Mouse (Mus musculus) kidney, adult 11 months (tissue): ENCODE results near the gene Vmn2r83.
"Not testable (repeated sequence)": the region's sequence is repeated elsewhere in the genome, so short reads cannot be mapped to it uniquely, and the experiment has no call there.

Source experiments
- DNase-seq: peaks from one replicate; pipeline ENCODE4 v3.0.0; 2022

The Vmn2r83 gene

DNA sequence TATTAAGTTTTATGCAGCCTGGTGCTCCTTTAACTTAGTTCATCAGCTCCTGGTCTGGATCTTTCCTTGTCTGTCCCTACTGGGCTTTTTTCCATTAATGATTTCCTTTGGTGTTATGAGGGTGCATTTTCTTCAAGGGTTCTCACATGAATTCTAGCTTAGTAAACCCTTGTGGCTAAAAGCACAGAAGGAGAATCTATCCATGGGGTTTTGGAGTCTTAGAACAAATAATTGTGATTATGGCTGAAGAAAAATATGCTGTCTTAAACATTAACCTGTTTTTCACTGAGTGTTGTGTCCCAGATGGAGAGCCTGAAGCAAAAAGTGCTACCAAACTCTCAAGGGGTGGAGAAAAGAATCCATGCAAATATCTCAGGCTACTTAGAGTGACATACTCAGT lies at the start of gene Vmn2r83:
Gene Vmn2r83, plus strand, starts transcription at position 301 of the 400 bp plus-strand sequence.
- DNase-seq, result no peak

DNA sequence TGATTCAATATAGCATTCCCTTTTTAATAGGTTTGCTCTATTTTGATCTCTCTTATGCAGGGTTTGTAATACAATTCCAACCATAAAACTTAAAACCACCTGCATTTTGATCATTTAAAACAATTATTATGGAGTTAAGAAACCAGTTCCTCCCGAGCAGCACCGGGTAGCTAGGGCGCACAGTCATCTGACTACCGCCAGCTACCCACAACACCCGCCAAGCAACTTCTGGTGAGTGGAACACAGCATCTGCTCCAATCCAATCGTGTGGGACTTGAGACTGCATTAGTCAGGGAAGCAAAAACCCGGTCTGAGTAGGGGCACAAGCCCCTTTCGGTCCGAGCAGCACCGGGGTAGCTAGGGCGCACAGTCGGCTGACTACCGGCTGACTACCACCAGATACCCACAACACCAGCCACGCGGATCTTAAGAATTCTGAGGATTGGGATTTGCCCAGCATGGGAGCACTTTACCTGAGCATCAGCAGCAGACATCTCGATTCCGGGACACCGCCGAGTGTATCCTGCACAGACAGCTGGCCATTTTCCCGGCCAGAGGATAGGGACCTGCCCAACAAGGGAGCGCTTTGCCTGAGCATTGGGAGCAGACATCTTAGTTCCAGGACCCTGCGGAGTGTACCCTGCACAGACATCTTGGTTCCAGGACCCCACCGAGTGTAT lies 33.2 kb upstream of the Vmn2r83 start:
- DNase-seq, result not testable (repeated sequence)

DNA sequence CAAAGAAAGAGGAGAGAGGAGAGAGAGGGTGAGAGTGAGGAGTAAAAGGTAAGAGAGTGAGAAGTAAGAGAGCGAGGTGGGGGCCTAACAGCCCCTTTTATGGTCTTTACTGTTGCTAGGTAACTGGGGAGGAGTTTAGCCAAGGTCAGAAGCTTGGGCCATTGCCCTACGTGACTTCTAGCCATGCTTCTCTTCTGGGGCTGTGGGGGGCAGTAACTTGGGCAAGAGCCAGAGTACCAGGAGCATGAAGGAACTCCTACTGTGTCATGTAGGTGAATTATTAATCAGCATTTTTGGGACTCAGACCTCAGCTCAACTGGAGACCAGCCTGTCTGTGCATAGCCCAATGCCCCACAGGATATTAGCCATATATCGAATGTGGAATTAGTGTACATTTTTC lies 27.4 kb downstream of the Vmn2r83 start:
- peak; percentile 62 for DNase-seq

DNA sequence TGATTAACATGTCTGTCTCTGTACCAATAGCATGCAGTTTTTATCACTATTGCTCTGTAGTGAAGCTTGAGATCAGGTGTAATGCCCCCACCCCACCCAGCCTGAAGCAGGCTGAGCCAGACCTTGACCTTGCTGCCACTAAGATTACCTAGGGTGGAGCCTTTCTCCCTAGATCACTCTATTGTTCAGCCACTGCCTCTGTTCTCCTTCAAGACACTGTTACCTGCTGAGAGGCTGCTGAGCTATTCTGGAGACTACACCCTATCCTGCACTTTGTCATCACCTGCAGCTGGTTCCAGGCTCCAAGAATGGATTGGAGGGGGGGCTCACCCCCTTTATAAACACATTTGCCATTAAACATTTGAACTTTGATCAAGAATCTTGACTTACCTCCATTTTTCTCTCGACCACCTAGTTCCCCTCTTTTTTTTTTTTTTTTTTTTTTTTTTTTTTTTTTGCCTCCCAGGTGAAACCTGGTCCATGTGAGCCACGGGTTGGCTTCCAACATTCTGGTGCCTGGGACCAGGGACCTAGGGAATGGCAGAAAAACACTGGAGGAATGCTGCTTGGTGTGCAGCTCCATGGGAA lies 28.3 kb downstream of the Vmn2r83 start:
- no peak for DNase-seq

DNA sequence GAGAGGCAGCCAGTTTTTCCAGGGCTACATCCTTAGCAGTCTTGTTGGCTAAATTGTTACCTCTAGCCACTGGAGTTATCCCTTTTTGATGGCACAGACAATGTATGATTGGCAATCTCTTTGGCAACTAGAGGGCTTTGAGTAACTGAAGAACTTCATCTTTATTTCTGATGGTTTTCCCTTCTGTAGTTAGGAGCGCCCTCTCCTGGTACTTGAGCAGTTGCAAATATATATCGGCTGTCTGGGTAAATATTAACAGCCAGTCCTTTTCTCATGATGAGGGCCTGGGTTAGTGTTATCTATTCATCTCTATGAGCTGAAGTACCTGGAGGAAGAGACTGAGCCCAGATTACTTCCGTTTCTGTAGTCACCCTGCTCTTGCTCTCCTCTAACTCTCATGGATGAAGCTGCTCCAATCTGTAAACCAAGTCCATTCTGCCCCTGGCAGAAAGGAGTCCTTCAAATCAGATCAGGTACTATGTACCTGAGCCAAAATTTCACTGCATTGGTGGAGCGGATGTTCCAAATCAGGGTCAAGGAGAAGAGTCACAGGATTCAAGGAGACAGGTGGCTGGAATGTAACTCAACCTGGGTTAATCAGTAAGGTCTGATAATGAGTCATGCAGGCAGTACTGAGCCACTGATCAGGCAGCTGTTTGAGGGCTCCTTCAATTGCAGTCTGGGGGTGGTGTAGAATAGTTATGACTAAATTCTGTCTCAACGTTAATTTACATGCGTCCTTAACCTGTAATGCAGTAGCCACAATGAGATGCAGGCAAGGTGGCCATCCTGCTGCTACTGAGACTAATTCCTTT lies 34.5 kb downstream of the Vmn2r83 start:
- DNase-seq, result no peak

DNA sequence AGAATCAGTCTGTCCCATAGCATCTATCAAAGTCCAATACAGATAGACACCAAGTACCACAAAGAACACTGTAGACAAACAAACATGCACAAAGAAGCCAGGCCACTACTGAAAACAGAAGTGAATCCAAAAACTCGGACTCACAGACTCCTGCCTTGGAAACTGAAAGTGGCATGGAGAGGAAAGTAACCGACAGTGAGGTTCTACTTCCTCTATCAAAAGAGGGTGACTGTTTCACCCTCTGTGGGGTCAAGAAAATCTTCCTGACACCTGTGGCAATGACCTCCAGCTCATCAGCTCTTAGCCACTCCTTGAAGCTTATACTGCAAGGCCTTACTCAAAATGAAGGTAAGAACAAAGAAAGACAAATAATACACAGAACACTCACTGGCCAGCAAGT lies 38.2 kb downstream of the Vmn2r83 start:
- DNase-seq, result no peak

DNA sequence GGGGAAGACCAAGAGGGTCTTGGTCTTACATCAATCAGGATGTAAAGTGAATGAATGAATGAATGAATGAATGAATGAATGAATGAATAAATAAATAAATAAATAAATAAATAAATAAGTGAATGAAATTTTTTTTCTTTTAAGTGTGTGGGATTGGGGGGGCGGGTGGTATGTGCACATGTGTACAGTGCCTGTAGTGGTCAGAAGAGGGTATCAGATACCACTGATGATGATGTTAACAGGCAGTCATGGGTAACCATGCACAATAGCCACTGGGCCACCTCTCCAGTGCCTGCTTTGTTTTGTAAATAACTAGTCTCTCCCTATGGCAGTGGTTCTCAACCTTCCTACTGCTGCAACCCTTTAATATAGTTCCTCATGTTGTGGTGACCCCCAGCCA lies 55.9 kb downstream of the Vmn2r83 start:
- DNase-seq, result no peak

DNA sequence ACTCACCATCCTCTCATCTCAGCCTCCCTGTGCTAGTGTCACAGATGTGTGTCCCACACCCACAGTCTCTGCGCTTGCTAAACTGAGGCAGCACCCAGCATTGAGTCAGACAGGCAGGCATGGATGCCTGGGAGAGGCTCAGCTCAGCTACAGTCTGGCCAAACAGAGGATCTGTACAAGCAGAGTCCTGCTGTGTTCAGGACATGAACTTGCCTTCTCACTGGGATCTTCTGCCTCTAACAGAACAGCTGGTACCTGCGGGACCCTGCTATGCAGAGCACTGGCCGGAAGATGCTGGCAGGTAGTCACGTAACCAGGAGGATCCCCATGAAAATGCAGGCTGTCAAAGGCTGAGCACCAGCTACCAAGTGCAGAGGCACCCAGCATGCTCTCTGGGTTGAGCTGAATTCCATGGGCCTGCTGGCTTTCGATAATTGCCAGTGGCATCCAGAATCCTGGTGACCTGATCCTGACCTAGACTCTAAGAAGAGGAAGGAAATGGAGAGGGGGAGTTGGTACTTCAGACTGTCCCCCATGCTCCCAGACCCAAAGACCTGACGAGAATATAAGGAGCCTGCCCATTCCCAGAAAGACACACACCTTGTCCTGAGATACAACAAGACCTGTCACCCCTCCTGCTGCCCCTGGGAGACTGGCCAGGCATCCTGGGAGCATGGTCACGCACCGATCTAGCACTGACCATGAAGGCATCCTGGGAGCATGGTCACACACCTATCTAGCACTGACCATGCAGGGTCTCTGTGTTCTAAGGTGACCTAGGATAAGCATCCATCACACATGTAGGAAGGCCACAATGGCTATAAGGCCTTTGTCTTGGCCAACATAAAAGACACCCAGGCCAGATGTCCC lies 57.2 kb downstream of the Vmn2r83 start:
- peak; percentile 0 for DNase-seq

DNA sequence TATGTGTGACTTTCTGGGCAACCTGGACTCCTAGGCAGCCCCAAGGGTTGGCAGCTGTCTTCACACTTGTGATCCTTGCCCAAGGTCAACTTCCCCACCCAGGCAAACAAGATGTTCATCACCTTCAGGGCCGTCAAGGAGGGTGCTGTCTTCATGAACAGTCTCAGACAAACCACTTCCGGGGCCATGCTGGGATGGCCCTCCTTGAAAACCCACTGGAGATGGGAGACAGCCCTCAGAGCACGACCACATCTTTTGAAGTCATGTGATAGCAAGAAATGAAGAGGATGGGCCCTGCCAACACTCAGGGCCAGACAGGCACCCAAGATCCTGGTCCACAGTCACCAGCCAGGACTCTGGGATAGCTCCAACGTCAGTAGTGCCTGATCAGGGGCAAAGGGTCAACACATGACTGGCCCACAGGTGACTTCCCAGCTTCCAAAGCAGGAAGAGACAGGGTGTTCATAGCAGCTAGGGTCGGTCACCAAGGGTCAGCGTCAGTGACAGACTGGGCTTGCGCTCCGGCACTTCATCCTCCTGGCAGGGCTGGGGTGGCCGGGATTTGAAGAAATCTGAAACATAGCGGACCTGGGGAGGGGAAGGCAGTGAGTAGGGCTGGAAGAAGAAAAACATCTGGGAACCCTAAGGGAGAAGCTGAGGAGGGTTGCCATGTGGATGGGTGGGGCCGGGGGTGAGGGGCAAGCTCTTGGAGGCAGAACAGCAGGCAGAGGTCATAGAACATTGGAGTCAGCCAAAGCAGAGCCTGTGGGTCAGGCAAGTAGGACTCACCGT lies 58.3 kb downstream of the Vmn2r83 start:
- DNase-seq, result peak; percentile 1

DNA sequence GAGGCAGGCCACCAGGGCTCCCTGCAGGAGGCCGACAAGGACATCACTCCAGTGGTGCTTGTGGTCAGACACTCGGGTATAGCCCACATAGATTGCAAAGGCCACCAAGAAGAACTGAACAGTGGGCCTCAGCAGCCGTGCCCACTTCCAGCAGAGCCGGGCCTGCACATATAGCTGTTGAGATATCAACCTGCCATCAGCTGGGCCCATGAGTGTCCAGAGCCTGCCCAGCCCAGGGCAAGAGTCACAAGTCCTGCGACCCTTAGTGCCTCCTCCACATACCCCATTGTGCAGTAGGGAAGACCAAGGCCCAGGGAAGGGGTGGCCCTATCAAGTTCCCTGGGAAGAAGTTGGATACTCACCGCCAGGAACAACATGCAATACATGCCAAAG lies 58.9 kb downstream of the Vmn2r83 start:
- DNase-seq, result peak; percentile 2

DNA sequence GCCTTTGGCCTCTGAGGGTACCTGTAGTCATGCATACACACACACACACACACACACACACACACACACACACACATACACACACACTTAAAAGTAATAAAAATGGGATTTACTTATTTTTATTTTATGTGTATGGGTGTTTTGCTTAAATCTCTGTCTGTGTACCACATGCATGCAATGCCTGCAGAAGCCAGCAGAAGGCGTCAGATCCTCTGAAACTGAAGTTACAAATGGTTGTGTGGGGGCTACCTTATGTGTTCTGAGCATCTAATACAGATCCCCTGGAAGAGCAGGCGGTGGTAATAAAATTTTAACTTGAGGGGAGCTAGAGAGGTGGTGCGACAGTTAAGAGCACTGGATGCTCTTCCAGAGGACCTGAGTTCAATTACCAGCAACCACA lies 59.5 kb downstream of the Vmn2r83 start:
- no peak for DNase-seq

DNA sequence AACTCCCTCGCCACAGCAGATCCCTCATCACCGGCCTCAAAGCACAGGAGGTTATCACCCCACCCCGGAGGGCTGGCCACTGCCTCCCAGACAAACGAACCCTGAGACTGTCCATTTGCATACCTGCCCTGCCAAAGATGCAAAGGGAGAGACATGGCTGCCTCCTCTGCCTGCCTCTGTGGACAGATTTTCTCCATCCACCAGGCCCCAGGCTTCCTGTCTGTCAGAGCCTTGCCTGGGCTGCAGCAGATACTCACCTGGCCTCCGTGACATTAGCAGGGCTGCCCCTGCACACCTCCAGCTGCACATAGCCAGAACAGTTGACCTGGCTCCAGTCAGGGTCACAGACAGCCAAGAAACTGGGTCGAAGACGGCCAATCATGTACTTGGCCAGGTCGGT lies 61.7 kb downstream of the Vmn2r83 start:
- no peak for DNase-seq

DNA sequence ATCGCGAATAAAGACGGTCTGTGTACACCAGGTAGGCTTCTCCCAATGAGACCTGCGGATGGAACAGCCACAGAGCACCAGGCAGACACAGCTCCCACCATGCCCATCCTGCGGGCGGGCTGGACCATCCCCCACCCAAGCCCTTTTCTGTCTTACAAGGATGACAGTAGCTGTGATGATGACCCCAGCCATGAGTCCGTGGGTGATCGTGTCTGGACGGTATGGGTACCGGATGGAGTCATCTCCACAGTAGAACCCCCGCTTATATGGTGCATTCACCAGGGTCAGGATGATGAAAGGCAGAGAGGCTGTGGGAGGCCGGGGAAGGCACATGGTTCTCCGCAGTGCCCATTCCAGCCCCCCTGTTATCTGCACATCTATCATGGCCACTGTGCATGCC lies 62.2 kb downstream of the Vmn2r83 start:
- DNase-seq, result no peak

DNA sequence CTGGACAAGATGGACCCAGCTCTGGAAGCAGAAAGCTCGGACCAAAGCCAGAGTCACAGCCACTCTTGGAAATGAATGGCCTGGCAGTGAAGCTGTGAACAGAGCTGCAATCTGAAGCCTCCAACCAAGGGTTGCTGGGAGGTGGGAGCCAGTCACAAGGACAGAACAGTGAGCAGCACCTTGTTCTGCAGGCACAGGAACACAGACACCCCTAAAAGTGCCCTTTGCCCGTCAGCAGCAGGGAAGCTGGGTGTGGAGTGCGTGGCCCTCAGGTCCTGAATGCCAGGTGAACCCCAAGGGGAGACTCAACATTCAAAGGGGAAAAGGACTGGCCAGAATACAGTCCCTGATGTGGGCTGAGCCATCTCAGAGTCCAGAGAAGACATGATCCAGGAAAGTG lies 63.1 kb downstream of the Vmn2r83 start:
- no peak for DNase-seq

DNA sequence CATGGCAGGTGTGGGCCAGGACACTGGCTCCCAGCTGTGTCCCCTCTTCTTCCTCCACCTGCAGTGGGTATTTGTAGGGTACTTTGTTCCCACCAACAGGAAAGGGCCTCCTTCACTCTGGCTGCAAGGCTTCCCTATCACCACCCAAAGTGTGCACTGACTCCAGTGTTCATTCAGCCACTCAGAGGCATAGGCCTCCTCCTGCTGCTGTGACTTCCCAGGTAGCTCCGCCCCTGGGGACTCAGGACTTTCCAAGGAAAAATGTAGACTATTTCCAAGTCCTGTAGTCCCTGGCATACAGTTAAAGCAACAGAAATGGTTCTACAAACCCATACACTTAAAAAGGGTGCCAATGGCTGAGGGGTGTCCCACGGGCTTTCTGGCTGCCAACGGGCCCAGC lies 64.1 kb downstream of the Vmn2r83 start:
- no peak for DNase-seq

DNA sequence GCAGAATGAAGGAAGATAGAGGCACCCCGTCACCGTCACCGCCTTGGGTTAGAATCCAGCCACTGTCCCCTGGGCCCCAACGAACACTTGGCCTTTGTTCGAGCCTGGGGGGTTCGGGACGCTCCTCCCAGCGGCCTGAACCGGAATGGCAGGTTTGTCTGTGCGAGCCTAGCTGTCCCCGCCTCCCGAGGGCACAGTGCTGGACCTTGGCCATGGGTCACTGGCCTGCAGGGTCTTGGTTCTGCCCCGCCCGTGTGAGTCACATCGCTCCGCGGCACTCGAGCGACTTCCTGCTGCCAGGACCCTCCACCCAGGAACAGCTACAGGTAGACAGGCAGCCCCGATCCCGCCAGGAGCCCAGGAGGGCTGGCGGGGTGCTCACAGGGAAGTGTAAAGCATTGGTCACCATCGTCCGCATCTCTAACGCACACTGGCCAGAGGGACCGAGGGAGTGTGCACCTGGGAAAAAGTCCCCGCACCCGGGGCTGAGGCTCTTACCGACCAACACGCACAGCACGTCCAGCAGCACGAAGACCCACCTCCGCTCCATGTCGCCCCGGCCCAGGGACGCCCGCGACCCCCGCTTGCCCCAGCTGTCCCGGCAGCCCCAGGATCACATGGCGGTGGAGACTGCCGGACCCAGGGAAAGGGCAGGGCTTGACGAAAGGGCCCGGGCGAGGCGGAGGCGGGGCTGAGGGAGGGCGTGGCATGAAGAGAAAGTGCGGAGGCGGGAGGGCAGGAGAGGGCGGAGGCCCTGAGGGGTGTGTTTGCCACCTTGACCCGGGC lies 64.8 kb downstream of the Vmn2r83 start, which contains the start of gene Plpp2:
Gene Plpp2, minus strand, starts transcription at position 671 of the 786 bp plus-strand sequence.
- DNase-seq, result peak; percentile 88

DNA sequence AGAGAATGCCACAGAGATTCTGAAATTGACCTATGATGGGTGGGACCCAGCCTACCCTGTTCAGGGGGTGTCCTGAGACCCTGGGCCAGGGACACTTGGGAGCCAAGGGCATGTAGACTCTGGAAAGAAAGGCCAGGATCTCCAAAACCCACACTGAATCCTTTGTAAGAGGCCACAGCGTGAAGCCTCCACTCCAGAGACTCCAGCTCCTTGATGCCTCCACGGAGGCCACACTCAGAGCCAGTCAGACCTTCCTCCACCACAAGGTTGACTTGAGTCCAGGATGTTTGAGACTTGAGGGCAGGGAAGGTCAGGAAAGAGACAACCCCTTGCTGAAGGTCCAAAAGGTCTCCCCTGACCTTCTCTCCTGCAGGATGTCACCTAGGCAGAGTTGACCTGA lies 65.9 kb downstream of the Vmn2r83 start:
- DNase-seq, result peak; percentile 1

DNA sequence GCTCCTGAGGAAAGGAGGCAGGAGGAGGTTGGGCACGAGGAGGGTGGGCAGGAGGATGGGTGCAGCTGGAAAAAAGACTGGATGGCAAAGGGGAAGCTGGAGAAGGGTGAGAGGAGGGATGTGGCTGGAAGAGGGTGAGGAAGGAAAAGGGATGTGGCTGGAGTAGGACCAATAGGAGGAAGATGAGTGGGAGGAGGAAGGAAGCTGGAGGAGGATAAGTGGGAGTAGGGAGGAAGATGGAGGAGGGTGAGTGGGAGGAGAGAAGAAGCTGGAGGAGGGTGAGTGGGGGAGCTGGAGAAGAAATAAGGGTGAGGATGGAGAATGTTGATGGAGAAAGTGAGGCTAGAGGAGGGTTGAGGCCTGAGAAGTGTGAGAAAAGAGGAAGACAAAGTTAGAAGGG lies 66.9 kb downstream of the Vmn2r83 start:
- DNase-seq, result no peak

DNA sequence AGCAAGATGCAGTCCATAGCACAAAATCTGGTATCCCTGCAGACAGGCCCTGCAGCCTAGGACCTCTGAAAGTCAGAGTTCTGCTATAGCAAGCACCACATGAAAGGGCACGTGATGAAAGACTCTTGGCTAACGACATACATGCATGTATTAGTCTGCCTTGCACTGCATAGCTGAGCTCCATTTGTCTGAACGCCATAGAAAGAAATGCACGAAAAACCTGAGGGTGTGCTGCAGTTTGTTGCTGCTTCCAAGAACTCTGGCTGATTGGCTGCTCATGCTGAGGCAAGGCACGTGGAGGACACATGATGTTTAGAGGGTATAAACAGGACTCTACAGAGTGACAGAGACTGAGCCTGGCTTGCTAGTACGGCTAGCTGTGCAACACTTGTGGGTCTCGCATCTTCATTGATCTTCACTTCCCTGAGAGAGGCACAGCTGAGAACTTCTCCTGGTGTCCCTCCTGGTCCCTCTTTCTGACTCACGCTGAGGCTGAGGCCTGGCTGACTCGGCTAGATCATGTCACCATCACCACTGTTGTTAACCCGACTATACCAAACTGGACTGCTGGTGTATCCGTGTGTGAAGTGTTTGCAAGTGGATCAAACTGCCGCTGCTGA lies 68.0 kb downstream of the Vmn2r83 start:
- DNase-seq, result no peak

DNA sequence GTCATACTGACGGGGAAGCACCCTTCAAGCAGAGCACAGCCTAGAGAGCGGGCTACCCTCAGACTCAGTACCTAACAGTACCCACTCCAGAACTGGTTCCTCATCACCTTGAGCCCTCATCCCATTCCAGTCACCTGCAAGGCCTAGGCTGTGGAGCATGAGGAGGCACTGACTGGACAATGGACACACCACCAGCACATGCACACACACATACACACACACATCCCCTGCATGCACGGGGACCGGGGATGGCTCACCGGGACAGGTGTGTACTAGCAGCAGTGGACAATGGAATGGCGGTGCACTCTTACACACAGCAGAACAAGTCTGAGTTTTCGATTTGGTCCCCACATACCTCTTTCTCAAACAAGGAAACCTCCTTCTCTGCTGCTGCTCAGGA lies 68.7 kb downstream of the Vmn2r83 start:
- no peak for DNase-seq

DNA sequence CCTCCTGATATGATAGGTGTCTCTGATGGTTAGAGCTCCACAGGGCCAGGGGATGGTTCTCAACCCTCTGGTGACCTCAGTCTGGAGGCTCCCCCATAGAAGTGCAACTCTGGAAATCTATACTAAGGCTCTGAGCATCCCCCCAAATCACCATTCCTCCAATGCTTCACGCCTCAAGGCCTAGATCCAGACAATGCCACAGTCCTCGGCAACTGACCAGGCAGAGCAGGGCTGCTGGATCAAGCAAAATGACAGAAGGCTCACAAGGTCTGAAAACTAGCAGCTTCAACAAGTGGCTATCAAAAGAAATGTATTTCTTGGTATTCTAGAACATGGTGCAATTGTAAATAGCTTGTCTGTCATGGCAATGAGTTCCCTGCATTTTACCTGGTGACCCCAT lies 69.2 kb downstream of the Vmn2r83 start:
- DNase-seq, result no peak
